ENCODE assay signal across 8 mouse cellular contexts in the genomic region with DNA sequence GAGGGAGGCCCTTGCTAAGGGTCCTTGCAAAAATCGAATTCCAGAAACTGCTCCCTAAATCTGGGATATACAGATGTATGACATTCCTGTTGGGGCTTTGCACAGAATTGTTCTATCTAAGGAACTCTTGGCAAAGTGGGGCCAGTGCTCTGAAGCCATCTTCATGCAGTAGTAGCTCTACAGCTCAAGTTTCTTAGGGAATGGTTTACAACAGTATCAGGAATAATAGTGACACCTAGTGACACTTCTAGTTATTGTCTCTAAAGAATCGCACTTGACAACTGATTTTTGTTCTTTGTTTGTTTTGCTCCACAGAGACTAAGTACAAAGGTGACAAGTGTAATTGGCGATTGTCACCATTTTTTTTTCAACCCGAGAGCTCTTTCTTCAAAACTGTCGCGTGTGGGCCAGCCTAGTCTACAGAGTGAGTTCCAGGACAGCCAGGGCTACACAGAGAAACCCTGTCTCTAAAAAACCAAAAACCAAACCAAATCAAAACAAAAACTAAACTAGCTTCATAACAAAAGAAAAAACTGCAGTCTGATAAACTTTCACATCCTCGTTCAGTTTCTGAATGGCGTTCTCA. TPM values are rescaled to one million over a fixed set of nuclear protein-coding genes. Genes with fewer than 3 reads are reported as not detected.
A peak's percentile ranks its signal among the peaks of the same experiment; 100 is the strongest.
DNase-seq lines count a peak whose midpoint lies in the region; ATAC-seq lines count a peak whose summit lies in the region.

No protein-coding gene starts in this region.

- no peak overlapping the region for H3K4me3 ChIP-seq in intestine, embryonic 16.5 days (ENCODE audit: low read length)
- no peak overlapping the region for H3K4me3 ChIP-seq in stomach, embryonic 16.5 days (replicated peaks; ENCODE audit: low read length)

- no peaks in the 10 kb centered on the region for H3K9me3 ChIP-seq in intestine, embryonic 16.5 days (ENCODE audit: control insufficient read depth, low read length)
- H3K9me3 ChIP-seq in stomach, embryonic 16.5 days (replicated peaks; ENCODE audit: control insufficient read depth, low read length) = no peaks in the 10 kb centered on the region

- H3K4me1 ChIP-seq in intestine, embryonic 16.5 days (ENCODE audit: control insufficient read depth, insufficient read depth, low read length) = no peaks in the 10 kb centered on the region
- H3K4me1 ChIP-seq in stomach, embryonic 16.5 days (ENCODE audit: control insufficient read depth, insufficient read depth, low read length) = 0 out of 2 replicates have a peak, but pooled peaks cover 2% of the 10 kb centered on the region

- DNase-seq in cerebellum, postnatal 14 days = no peak
- DNase-seq in 3134 (ENCODE audit: extremely low read depth, insufficient read length, low spot score) = peak; percentile 35
- DNase-seq in embryo, embryonic 10 days (ENCODE audit: low spot score) = peak; percentile 83
- no peak for DNase-seq in adrenal gland, postnatal 36 days
- DNase-seq in cerebellum, adult 11-12 months = no peak

- no peak overlapping the region for H3K27ac ChIP-seq in intestine, embryonic 16.5 days (ENCODE audit: low read length)
- H3K27ac ChIP-seq in stomach, embryonic 16.5 days (ENCODE audit: low read length) = no peak overlapping the region

- no peaks in the 10 kb centered on the region for H3K27me3 ChIP-seq in intestine, embryonic 16.5 days (replicated peaks; ENCODE audit: control insufficient read depth, insufficient read depth, low read length)
- H3K27me3 ChIP-seq in stomach, embryonic 16.5 days (ENCODE audit: control insufficient read depth, insufficient read depth, low read length) = no peaks in the 10 kb centered on the region

- peak; percentile 52; the same call in 1 of the 2 replicates for ATAC-seq in cerebellum, adult (ENCODE audit: insufficient number of reproducible peaks, low FRiP score, low TSS enrichment)
- peak; percentile 57 for ATAC-seq in intestine, embryonic 16.5 days
- ATAC-seq in stomach, embryonic 16.5 days (ENCODE audit: insufficient read depth, low FRiP score) = peak; percentile 26; the same call in 1 of the 2 replicates

- H3K4me2 ChIP-seq in intestine, embryonic 16.5 days (ENCODE audit: low read depth, low read length) = no peak overlapping the region
- 0 out of 2 replicates have a peak overlapping the region, but pooled peaks have one; percentile 1 for H3K4me2 ChIP-seq in stomach, embryonic 16.5 days (ENCODE audit: low read depth, low read length)

- H3K36me3 ChIP-seq in intestine, embryonic 16.5 days (ENCODE audit: control insufficient read depth, insufficient read depth, low read length) = peaks cover 3% of the 10 kb centered on the region
- H3K36me3 ChIP-seq in stomach, embryonic 16.5 days (ENCODE audit: control insufficient read depth, insufficient read depth, low read length) = 0 out of 2 replicates have a peak, but pooled peaks cover 6% of the 10 kb centered on the region

- H3K9ac ChIP-seq in intestine, embryonic 16.5 days (ENCODE audit: low read depth, low read length) = no peak overlapping the region
- no peak overlapping the region for H3K9ac ChIP-seq in stomach, embryonic 16.5 days (ENCODE audit: low read length)

- WGBS in intestine, embryonic 16.5 days = 22% methylated on average over 8 of the region's 8 CpGs
- 22% methylated on average over 8 of the region's 8 CpGs for WGBS in stomach, embryonic 16.5 days

RNA-seq across cellular contexts. Expression of gene Myom1, which starts 33.7 kb away (rescaled TPM):
- 10.6 and 10.8 TPM in 2 replicates for polyA plus RNA-seq in intestine, embryonic 16.5 days (2015; fragmentation: Nextera tagmentation; extraction: Ambion mirVana)
- polyA plus RNA-seq in stomach, embryonic 16.5 days (2015; fragmentation: Nextera tagmentation; extraction: Ambion mirVana) = 15.7 and 21.1 TPM in 2 replicates
- total RNA-seq in adrenal gland, postnatal 36 days (2021) = 1 to 10 TPM; 2.0 to 4.2 TPM

RNA-seq across cellular contexts. Expression of gene Myl12a, which starts 34.0 kb away (rescaled TPM):
- polyA plus RNA-seq in intestine, embryonic 16.5 days (2015; fragmentation: Nextera tagmentation; extraction: Ambion mirVana) = 485 and 503 TPM in 2 replicates
- polyA plus RNA-seq in stomach, embryonic 16.5 days (2015; fragmentation: Nextera tagmentation; extraction: Ambion mirVana) = 524 and 584 TPM in 2 replicates
- 100 to 1,000 TPM; 295 to 326 TPM for total RNA-seq in adrenal gland, postnatal 36 days (2021)

Comparison
In these comparisons a context has a peak if more than half of its experiments do, and no peak if none do; other contexts are left out.
1. DNase-seq: peak in 3134 (single experiment) and embryo, embryonic 10 days (single experiment); none in cerebellum, postnatal 14 days (0 of 2), adrenal gland, postnatal 36 days (0 of 2) and cerebellum, adult 11-12 months (single experiment).
2. Peak in every context shown above with its lines, with median percentiles within 50 percentile points of each other: ATAC-seq.